In genomic region chr1:105663171-105663961, GRCm38 (mm10) we compare ENCODE assay signal across 8 mouse cellular contexts. TPM values are rescaled to one million over a fixed set of nuclear protein-coding genes. Genes with fewer than 3 reads are reported as not detected.
DNase-seq lines count a peak whose midpoint lies in the region; ATAC-seq lines count a peak whose summit lies in the region.

Gene Pign, minus strand, starts transcription at chr1:105663677.
Gene Relch, plus strand, starts transcription at chr1:105663861.

- DNase-seq in Muller cell, postnatal 12 days (ENCODE audit: inconsistent ontology term), result peak; percentile 100
- peak; percentile 98 for DNase-seq in cerebellum, adult 9-11 months
- peak; percentile 98 to 99 for DNase-seq in frontal cortex, adult 2 months (ENCODE audit: extremely low spot score in 1 of 2, low spot score in 1 of 2)
- peak; percentile 99 for DNase-seq in hindbrain, embryonic 11.5 days (ENCODE audit: low spot score)
- DNase-seq in layer of hippocampus, postnatal 10 days (ENCODE audit: low spot score in 2 of 2), result peak; percentile 92 to 96
- peak; percentile 100 for DNase-seq in lung, postnatal 10 days
- DNase-seq in ovary, postnatal 36 days (ENCODE audit: low spot score), result peak; percentile 95
- peak; percentile 97 for DNase-seq in thymus, postnatal 25 days

- no peaks in the 10 kb centered on the region for H3K27me3 ChIP-seq in hindbrain, embryonic 11.5 days (ENCODE audit: control insufficient read depth, insufficient read depth, low read length)

- WGBS in hindbrain, embryonic 11.5 days, result under 1% methylated on average over 40 of the region's 41 CpGs

- peak within 1 kb of the TSS; percentile 77 for H3K9ac ChIP-seq in hindbrain, embryonic 11.5 days (ENCODE audit: low read depth, low read length)

- ATAC-seq in hindbrain, embryonic 11.5 days (ENCODE audit: low FRiP score), result peak; percentile 99

- peak within 1 kb of the TSS; percentile 90 for H3K4me2 ChIP-seq in hindbrain, embryonic 11.5 days (replicated peaks; ENCODE audit: low read depth, low read length)

- no peaks in the 10 kb centered on the region for H3K4me1 ChIP-seq in hindbrain, embryonic 11.5 days (replicated peaks; ENCODE audit: control insufficient read depth, insufficient read depth, low read length)

- H3K36me3 ChIP-seq in hindbrain, embryonic 11.5 days (ENCODE audit: control insufficient read depth, insufficient read depth, low read length), result no peaks in the 10 kb centered on the region

- peak within 1 kb of the TSS; percentile 81 for H3K27ac ChIP-seq in hindbrain, embryonic 11.5 days (ENCODE audit: low read depth, low read length)

- H3K9me3 ChIP-seq in hindbrain, embryonic 11.5 days (ENCODE audit: control insufficient read depth, low read length), result no peaks in the 10 kb centered on the region

- H3K4me3 ChIP-seq in hindbrain, embryonic 11.5 days (ENCODE audit: low read depth, low read length), result peak within 1 kb of the TSS; percentile 97

RNA-seq across cellular contexts. Expression of gene Pign, which starts in this region (rescaled TPM):
- polyA plus RNA-seq in frontal cortex, adult 2 months (2012; rRNA removed), result 11.7 and 17.2 TPM in 2 replicates
- polyA plus RNA-seq in hindbrain, embryonic 11.5 days (2014; fragmentation: Nextera tagmentation; extraction: Ambion mirVana), result 14.1 and 19.9 TPM in 2 replicates
- total RNA-seq in layer of hippocampus, postnatal 10 days (2021), result 10 to 100 TPM; 19.5 to 23.8 TPM

RNA-seq across cellular contexts. Expression of gene Relch, which starts in this region (rescaled TPM):
- 39.0 and 43.0 TPM in 2 replicates for polyA plus RNA-seq in frontal cortex, adult 2 months (2012; rRNA removed)
- 26.2 and 33.5 TPM in 2 replicates for polyA plus RNA-seq in hindbrain, embryonic 11.5 days (2014; fragmentation: Nextera tagmentation; extraction: Ambion mirVana)
- 100 to 1,000 TPM; 105 to 114 TPM for total RNA-seq in layer of hippocampus, postnatal 10 days (2021)

Comparison
In these comparisons a context has a peak if more than half of its experiments do, and no peak if none do; other contexts are left out.
1. Peak in every context shown above with its lines: DNase-seq, ATAC-seq, H3K4me3 ChIP-seq and H3K27ac ChIP-seq.